Mouse (Mus musculus): ENCODE measurements around the gene Fam204a. TPM values are rescaled to one million over a fixed set of nuclear protein-coding genes. Genes with fewer than 3 reads are reported as not detected.

Fam204a gene
- 10 to 100 TPM; 24.4 to 68.1 (median 45.0) TPM for total RNA-seq (2018; cell fraction: chromatin; rRNA removed)
- total RNA-seq (2018; cell fraction: cytosol; rRNA removed) = 10 to 100 TPM; 16.7 to 25.3 (median 20.3) TPM
- 10 to 100 TPM; 18.0 to 61.3 (median 33.3) TPM for total RNA-seq (2018; cell fraction: nucleus; rRNA removed)
- polyA plus RNA-seq (2018) = 16.8 to 22.1 TPM (median 21.2 TPM) in 3 replicates

- Histone ChIP-seq H3K4me3 (ENCODE audit: inconsistent target) (peak within 1 kb of the TSS; percentile 56), H3K27ac (0 out of 2 replicates have a peak within 1 kb of the TSS, but pooled peaks have one; percentile 4), H3K36me3 (ENCODE audit: inconsistent target) (no peaks in the 10 kb centered on the region), H3K79me2 (ENCODE audit: inconsistent target) (peaks cover 49% of the 10 kb centered on the region)
- under 1% methylated on average over 66 of the region's 68 CpGs for WGBS (ENCODE audit: missing documents)
These were observed at the start of gene Fam204a for GRCm38 (mm10) chr19:60225899-60226844. Gene Fam204a (minus strand): TSS chr19:60226701.

GRCm38 (mm10) chr19:60265789-60266188, 39.3 kb upstream of the Fam204a start:
- Histone ChIP-seq H3K79me2 (ENCODE audit: inconsistent target) (no peaks in the 10 kb centered on the region), H3K27ac (no peak overlapping the region), H3K36me3 (ENCODE audit: inconsistent target) (no peaks in the 10 kb centered on the region), H3K4me3 (ENCODE audit: inconsistent target) (no peak overlapping the region)
- 45% methylated on average over 1 of the region's 1 CpGs for WGBS (ENCODE audit: missing documents)

GRCm38 (mm10) chr19:60260689-60261088, 34.2 kb upstream of the Fam204a start:
- Histone ChIP-seq H3K36me3 (ENCODE audit: inconsistent target) (no peaks in the 10 kb centered on the region), H3K4me3 (ENCODE audit: inconsistent target) (no peak overlapping the region), H3K27ac (no peak overlapping the region), H3K79me2 (ENCODE audit: inconsistent target) (no peaks in the 10 kb centered on the region)
- WGBS (ENCODE audit: missing documents) = 82% methylated on average over 5 of the region's 5 CpGs

GRCm38 (mm10) chr19:60252021-60252420, 25.5 kb upstream of the Fam204a start:
- Histone ChIP-seq H3K79me2 (ENCODE audit: inconsistent target) (no peaks in the 10 kb centered on the region), H3K27ac (no peak overlapping the region), H3K36me3 (ENCODE audit: inconsistent target) (no peaks in the 10 kb centered on the region), H3K4me3 (ENCODE audit: inconsistent target) (no peak overlapping the region)
- WGBS (ENCODE audit: missing documents) = 46% methylated on average over 2 of the region's 2 CpGs

- H3K4me3 ChIP-seq (ENCODE audit: inconsistent target) = no peak overlapping the region
- no peaks in the 10 kb centered on the region for H3K79me2 ChIP-seq (ENCODE audit: inconsistent target)
- H3K27ac ChIP-seq = no peak overlapping the region
- no peaks in the 10 kb centered on the region for H3K36me3 ChIP-seq (ENCODE audit: inconsistent target)
- WGBS (ENCODE audit: missing documents) = 64% methylated on average over 9 of the region's 9 CpGs
These were observed 24.7 kb upstream of the Fam204a start for GRCm38 (mm10) chr19:60251197-60251596.

- Histone ChIP-seq H3K4me3 (ENCODE audit: inconsistent target) (no peak overlapping the region), H3K27ac (no peak overlapping the region), H3K36me3 (ENCODE audit: inconsistent target) (no peaks in the 10 kb centered on the region), H3K79me2 (ENCODE audit: inconsistent target) (no peaks in the 10 kb centered on the region)
- WGBS (ENCODE audit: missing documents) = 96% methylated on average over 3 of the region's 3 CpGs
These were observed 18.7 kb upstream of the Fam204a start for GRCm38 (mm10) chr19:60245250-60245649.

- Histone ChIP-seq H3K4me3 (ENCODE audit: inconsistent target) (no peak overlapping the region), H3K36me3 (ENCODE audit: inconsistent target) (no peaks in the 10 kb centered on the region), H3K79me2 (ENCODE audit: inconsistent target) (no peaks in the 10 kb centered on the region), H3K27ac (no peak overlapping the region)
- WGBS (ENCODE audit: missing documents) = 93% methylated on average over 7 of the region's 7 CpGs
These were observed 16.1 kb upstream of the Fam204a start for GRCm38 (mm10) chr19:60242620-60243019.

GRCm38 (mm10) chr19:60241916-60242602, 15.6 kb upstream of the Fam204a start:
- 92% methylated on average over 7 of the region's 7 CpGs for WGBS (ENCODE audit: missing documents)

GRCm38 (mm10) chr19:60231542-60231941, 5.0 kb upstream of the Fam204a start:
- Histone ChIP-seq H3K79me2 (ENCODE audit: inconsistent target) (no peaks in the 10 kb centered on the region), H3K27ac (no peak overlapping the region), H3K36me3 (ENCODE audit: inconsistent target) (no peaks in the 10 kb centered on the region), H3K4me3 (ENCODE audit: inconsistent target) (no peak overlapping the region)
- whole genome bisulfite sequencing (ENCODE audit: missing documents) = 92% methylated on average over 2 of the region's 2 CpGs

More at GRCm38 (mm10) chr19:60241916-60242602, 15.6 kb upstream of the Fam204a start:
- H3K4me3 ChIP-seq (ENCODE audit: inconsistent target) = no peak overlapping the region
- no peak overlapping the region for H3K27ac ChIP-seq
- no peaks in the 10 kb centered on the region for H3K36me3 ChIP-seq (ENCODE audit: inconsistent target)
- H3K79me2 ChIP-seq (ENCODE audit: inconsistent target) = no peaks in the 10 kb centered on the region

- 75% methylated on average over 8 of the region's 8 CpGs for WGBS (ENCODE audit: missing documents)
- Histone ChIP-seq H3K27ac (no peak overlapping the region), H3K4me3 (ENCODE audit: inconsistent target) (no peak overlapping the region), H3K79me2 (ENCODE audit: inconsistent target) (peaks cover 42% of the 10 kb centered on the region), H3K36me3 (ENCODE audit: inconsistent target) (no peaks in the 10 kb centered on the region)
These were observed 339 bp upstream of the Fam204a start for GRCm38 (mm10) chr19:60226845-60227235.

GRCm38 (mm10) chr19:60219395-60219794, 7.1 kb downstream of the Fam204a start:
- Histone ChIP-seq H3K4me3 (ENCODE audit: inconsistent target) (no peak overlapping the region), H3K36me3 (ENCODE audit: inconsistent target) (no peaks in the 10 kb centered on the region), H3K79me2 (ENCODE audit: inconsistent target) (peaks cover 37% of the 10 kb centered on the region), H3K27ac (no peak overlapping the region)
- 98% methylated on average over 7 of the region's 7 CpGs for WGBS (ENCODE audit: missing documents)

- Histone ChIP-seq H3K4me3 (ENCODE audit: inconsistent target) (no peak overlapping the region), H3K36me3 (ENCODE audit: inconsistent target) (0 out of 2 replicates have a peak, but pooled peaks cover 2% of the 10 kb centered on the region), H3K79me2 (ENCODE audit: inconsistent target) (peaks cover 22% of the 10 kb centered on the region; the same call in 1 of the 2 replicates), H3K27ac (no peak overlapping the region)
- 96% methylated on average over 2 of the region's 2 CpGs for WGBS (ENCODE audit: missing documents)
These were observed 8.5 kb downstream of the Fam204a start for GRCm38 (mm10) chr19:60217985-60218384.

GRCm38 (mm10) chr19:60208173-60208572, 18.3 kb downstream of the Fam204a start:
- Histone ChIP-seq H3K4me3 (ENCODE audit: inconsistent target) (no peak overlapping the region), H3K79me2 (ENCODE audit: inconsistent target) (no peaks in the 10 kb centered on the region), H3K36me3 (ENCODE audit: inconsistent target) (peaks cover 25% of the 10 kb centered on the region), H3K27ac (no peak overlapping the region)

- no peak overlapping the region for H3K4me3 ChIP-seq (ENCODE audit: inconsistent target)
- no peak overlapping the region for H3K27ac ChIP-seq
- WGBS (ENCODE audit: missing documents) = 99% methylated on average over 7 of the region's 7 CpGs
- H3K79me2 ChIP-seq (ENCODE audit: inconsistent target) = no peaks in the 10 kb centered on the region
- H3K36me3 ChIP-seq (ENCODE audit: inconsistent target) = no peaks in the 10 kb centered on the region
These were observed 22.3 kb downstream of the Fam204a start for GRCm38 (mm10) chr19:60204176-60204575.

- H3K4me3 ChIP-seq (ENCODE audit: inconsistent target) = no peak overlapping the region
- no peaks in the 10 kb centered on the region for H3K36me3 ChIP-seq (ENCODE audit: inconsistent target)
- H3K27ac ChIP-seq = no peak overlapping the region
- 100% methylated on average over 2 of the region's 2 CpGs for WGBS (ENCODE audit: missing documents)
- no peaks in the 10 kb centered on the region for H3K79me2 ChIP-seq (ENCODE audit: inconsistent target)
These were observed 26.2 kb downstream of the Fam204a start for GRCm38 (mm10) chr19:60200294-60200693.

Measured in macrophage (primary cell).